Mouse (Mus musculus): ENCODE results near the gene Id3. TPM values are rescaled to one million over a fixed set of nuclear protein-coding genes. Genes with fewer than 3 reads are reported as not detected.

Gene Id3
- polyA plus RNA-seq, 1 experiment: 390 TPM

GRCm38 (mm10) chr4:136154462-136154861 is 11.2 kb downstream of the Id3 start:
- TF ChIP-seq CTCF (IDR thresholded peaks at IDR 0.05; ENCODE audit: insufficient read depth, low read length): no peak
- TF ChIP-seq POLR2A (IDR thresholded peaks at IDR 0.05; ENCODE audit: borderline replicate concordance, extremely low read depth, low read depth, low read length): no peak
- WGBS: 66% methylated on average over 9 of the region's 9 CpGs
- H3K4me3 ChIP-seq (replicated peaks; ENCODE audit: extremely low read depth, low read depth, low read length): no peak overlapping the region
- no peaks in the 10 kb centered on the region for H3K4me1 ChIP-seq (ENCODE audit: control insufficient read depth, insufficient read depth, low read length)
- no peak for DNase-seq

- DNase-seq: no peak
- TF ChIP-seq CTCF (IDR thresholded peaks at IDR 0.05; ENCODE audit: insufficient read depth, low read length) (peak; percentile 21; the same call in 1 of the 2 replicates), POLR2A (IDR thresholded peaks at IDR 0.05; ENCODE audit: borderline replicate concordance, extremely low read depth, low read depth, low read length) (no peak)
- Histone ChIP-seq H3K4me3 (replicated peaks; ENCODE audit: extremely low read depth, low read depth, low read length) (no peak overlapping the region), H3K4me1 (ENCODE audit: control insufficient read depth, insufficient read depth, low read length) (no peaks in the 10 kb centered on the region)
- 80% methylated on average over 6 of the region's 6 CpGs for WGBS
Observed at GRCm38 (mm10) chr4:136158498-136158897, 15.2 kb downstream of the Id3 start.

GRCm38 (mm10) chr4:136159802-136160397 is 16.6 kb downstream of the Id3 start:
- 23% methylated on average over 5 of the region's 5 CpGs for WGBS
- TF ChIP-seq POLR2A (IDR thresholded peaks at IDR 0.05; ENCODE audit: borderline replicate concordance, extremely low read depth, low read depth, low read length) (no peak), CTCF (IDR thresholded peaks at IDR 0.05; ENCODE audit: insufficient read depth, low read length) (peak; percentile 99)
- peak; percentile 61 for DNase-seq
- H3K4me1 ChIP-seq (ENCODE audit: control insufficient read depth, insufficient read depth, low read length): no peaks in the 10 kb centered on the region
- no peak overlapping the region for H3K4me3 ChIP-seq (replicated peaks; ENCODE audit: extremely low read depth, low read depth, low read length)

- peak; percentile 88 for DNase-seq
- whole genome bisulfite sequencing: 3% methylated on average over 11 of the region's 11 CpGs
- Histone ChIP-seq H3K4me1 (ENCODE audit: control insufficient read depth, insufficient read depth, low read length) (no peaks in the 10 kb centered on the region), H3K4me3 (replicated peaks; ENCODE audit: extremely low read depth, low read depth, low read length) (no peak overlapping the region)
- peak; percentile 89 for TF ChIP-seq CTCF (IDR thresholded peaks at IDR 0.05; ENCODE audit: insufficient read depth, low read length)
- TF ChIP-seq POLR2A (IDR thresholded peaks at IDR 0.05; ENCODE audit: borderline replicate concordance, extremely low read depth, low read depth, low read length): no peak
Observed at GRCm38 (mm10) chr4:136163448-136163847, 20.2 kb downstream of the Id3 start.

- Histone ChIP-seq H3K4me1 (ENCODE audit: control insufficient read depth, insufficient read depth, low read length) (no peaks in the 10 kb centered on the region), H3K4me3 (replicated peaks; ENCODE audit: extremely low read depth, low read depth, low read length) (no peak overlapping the region)
- 89% methylated on average over 8 of the region's 8 CpGs for WGBS
- TF ChIP-seq POLR2A (IDR thresholded peaks at IDR 0.05; ENCODE audit: borderline replicate concordance, extremely low read depth, low read depth, low read length) (no peak), CTCF (IDR thresholded peaks at IDR 0.05; ENCODE audit: insufficient read depth, low read length) (no peak)
- no peak for DNase-seq
Observed at GRCm38 (mm10) chr4:136164981-136165380, 21.7 kb downstream of the Id3 start.

GRCm38 (mm10) chr4:136167701-136168100 is 24.4 kb downstream of the Id3 start:
- TF ChIP-seq POLR2A (IDR thresholded peaks at IDR 0.05; ENCODE audit: borderline replicate concordance, extremely low read depth, low read depth, low read length): no peak
- TF ChIP-seq CTCF (IDR thresholded peaks at IDR 0.05; ENCODE audit: insufficient read depth, low read length): no peak
- WGBS: 65% methylated on average over 3 of the region's 3 CpGs
- no peaks in the 10 kb centered on the region; the same call in none of the 2 replicates for H3K4me1 ChIP-seq (ENCODE audit: control insufficient read depth, insufficient read depth, low read length)
- no peak overlapping the region for H3K4me3 ChIP-seq (replicated peaks; ENCODE audit: extremely low read depth, low read depth, low read length)
- no peak for DNase-seq

GRCm38 (mm10) chr4:136170401-136170800 is 27.1 kb downstream of the Id3 start:
- WGBS: 84% methylated on average over 4 of the region's 4 CpGs
- H3K4me1 ChIP-seq (ENCODE audit: control insufficient read depth, insufficient read depth, low read length): peaks cover 8% of the 10 kb centered on the region
- no peak for TF ChIP-seq CTCF (IDR thresholded peaks at IDR 0.05; ENCODE audit: insufficient read depth, low read length)
- no peak for TF ChIP-seq POLR2A (IDR thresholded peaks at IDR 0.05; ENCODE audit: borderline replicate concordance, extremely low read depth, low read depth, low read length)
- no peak for DNase-seq
- no peak overlapping the region for H3K4me3 ChIP-seq (replicated peaks; ENCODE audit: extremely low read depth, low read depth, low read length)

- peaks cover 12% of the 10 kb centered on the region for H3K4me1 ChIP-seq (ENCODE audit: control insufficient read depth, insufficient read depth, low read length)
- no peak overlapping the region for H3K4me3 ChIP-seq (replicated peaks; ENCODE audit: extremely low read depth, low read depth, low read length)
- 42% methylated on average over 12 of the region's 12 CpGs for WGBS
- no peak for TF ChIP-seq POLR2A (IDR thresholded peaks at IDR 0.05; ENCODE audit: borderline replicate concordance, extremely low read depth, low read depth, low read length)
- TF ChIP-seq CTCF (IDR thresholded peaks at IDR 0.05; ENCODE audit: insufficient read depth, low read length): no peak
- no peak for DNase-seq
Observed at GRCm38 (mm10) chr4:136171455-136171854, 28.2 kb downstream of the Id3 start.

GRCm38 (mm10) chr4:136172011-136172541 is 28.8 kb downstream of the Id3 start, which contains the start of gene E2f2:
E2f2 (plus strand) TSS chr4:136172394.
- no peak for TF ChIP-seq CTCF (IDR thresholded peaks at IDR 0.05; ENCODE audit: insufficient read depth, low read length)
- TF ChIP-seq POLR2A (IDR thresholded peaks at IDR 0.05; ENCODE audit: borderline replicate concordance, extremely low read depth, low read depth, low read length): no peak; the same call in 1 of the 2 replicates
- Histone ChIP-seq H3K4me3 (replicated peaks; ENCODE audit: extremely low read depth, low read depth, low read length) (peak within 1 kb of the TSS; percentile 95), H3K4me1 (ENCODE audit: control insufficient read depth, insufficient read depth, low read length) (peaks cover 13% of the 10 kb centered on the region)
- peak; percentile 72 for DNase-seq
- WGBS: under 1% methylated on average over 35 of the region's 35 CpGs

Measured in lung, adult 2 months (tissue).